Mouse (Mus musculus) ES-E14 (cell line): ENCODE results near the gene Nav2. TPM values are rescaled to one million over a fixed set of nuclear protein-coding genes. Genes with fewer than 3 reads are reported as not detected.

ENCODE experiments used
- DNase-seq: peaks from one replicate; pipeline ENCODE4 v3.0.0-alpha.2; 2013; ENCODE audit warnings: low read depth, low spot score
- H3K27ac ChIP-seq: 2 replicates; pipeline ENCODE4 v1.5.1; 2012; ENCODE audit warnings: low read depth, mild to moderate bottlenecking, low read length, moderate library complexity, mixed read lengths; ENCODE audit not compliant: poor library complexity, insufficient read depth, severe bottlenecking
- H3K36me3 ChIP-seq: 2 replicates; pipeline ENCODE4 v1.6.1; 2012; ENCODE audit warnings: mild to moderate bottlenecking, low read length, moderate library complexity, mixed read lengths; ENCODE audit not compliant: control insufficient read depth, poor library complexity, insufficient read depth, severe bottlenecking
- H3K4me1 ChIP-seq, 2 experiments: fragments of 150-350 bp in 1 of 2; sonication (generic) in 1 of 2; 2 replicates each; pipeline ENCODE4 v1.6.1; 2012; ENCODE audit warnings: low read length in 2 of 2, mild to moderate bottlenecking in 1 of 2, mixed read lengths in 1 of 2; ENCODE audit not compliant: control insufficient read depth in 2 of 2, insufficient read depth in 2 of 2, poor library complexity in 1 of 2
- H3K4me3 ChIP-seq, 2 experiments: fragments of 150-350 bp in 1 of 2; sonication (generic) in 1 of 2; 2 replicates each; pipeline ENCODE4 v1.5.1; 2012; ENCODE audit warnings: low read length in 2 of 2, low read depth in 1 of 2, mild to moderate bottlenecking in 1 of 2, mixed read lengths in 1 of 2; ENCODE audit not compliant: insufficient read depth in 1 of 2, poor library complexity in 1 of 2, severe bottlenecking in 1 of 2
- H3K9ac ChIP-seq: 2 replicates; pipeline ENCODE4 v1.6.1; 2012; ENCODE audit warnings: low read depth, mild to moderate bottlenecking, low read length, mixed read lengths; ENCODE audit not compliant: poor library complexity, insufficient read depth, severe bottlenecking
- H3K9me3 ChIP-seq: fragments of 150-350 bp; sonication (generic); 2 replicates; pipeline ENCODE4 v1.6.1; 2012; ENCODE audit warnings: low read depth, mild to moderate bottlenecking, low read length; ENCODE audit not compliant: control insufficient read depth, insufficient read depth
- CHD2 ChIP-seq: IDR thresholded peaks from 2 replicates; pipeline ENCODE4 v1.6.1; 2014; ENCODE audit warnings: mild to moderate bottlenecking, low read depth, low read length, inconsistent platforms
- HCFC1 ChIP-seq: IDR thresholded peaks from 2 replicates; pipeline ENCODE4 v1.6.1; 2012; ENCODE audit warnings: low read length, inconsistent platforms, borderline replicate concordance; ENCODE audit not compliant: insufficient read depth
- MAFK ChIP-seq: IDR thresholded peaks from 2 replicates; pipeline ENCODE4 v1.6.1; 2014; ENCODE audit warnings: mild to moderate bottlenecking, low read depth, low read length, inconsistent platforms; ENCODE audit not compliant: insufficient read depth
- ZC3H11A ChIP-seq: IDR thresholded peaks from 2 replicates; pipeline ENCODE4 v1.6.1; 2012; ENCODE audit warnings: low read depth, mild to moderate bottlenecking, inconsistent platforms, low read length, borderline replicate concordance
- ZNF384 ChIP-seq: IDR thresholded peaks from 2 replicates; pipeline ENCODE4 v1.6.1; 2012; ENCODE audit warnings: low read depth, low read length, inconsistent platforms
- in situ Hi-C, 2 experiments: fragments of 600-800 bp; cut with MboI; formaldehyde crosslinking; loops; one replicate each; pipeline ENCODE4 v1.15.1; 2025; ENCODE audit warnings: low sequenced_read_pairs in 2 of 2, inconsistent platforms in 1 of 2; ENCODE audit not compliant: unreplicated experiment in 2 of 2
- total RNA-seq: library from RNA; depleted of rRNA; stranded (reverse); fragments of 300-350 nt; gene quantifications from 2 replicates; pipeline ENCODE4 v1.2.3, GENCODE M21; 2012

Nav2 gene
- total RNA-seq, 1 experiment: 18.2 TPM

DNA sequence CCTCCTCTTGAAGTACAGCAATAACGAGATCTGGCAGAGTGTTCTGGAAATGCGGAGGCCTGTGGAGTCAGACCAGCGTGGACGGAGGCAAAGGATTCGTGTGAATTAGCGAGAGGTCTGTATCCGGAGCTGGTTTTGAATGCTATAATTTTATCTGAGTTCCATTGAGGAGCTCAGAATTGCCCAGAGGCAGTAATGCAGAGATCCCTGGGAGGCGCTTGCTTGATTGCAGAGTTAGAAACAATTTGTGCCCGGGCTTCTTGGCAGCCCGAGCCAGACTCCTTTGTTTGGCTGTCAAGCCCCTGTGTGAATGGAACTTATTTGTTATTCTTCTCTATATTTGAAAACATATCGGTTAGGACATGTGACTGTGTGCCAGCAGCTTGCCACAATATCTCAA, 255.3 kb downstream of the Nav2 start:
- H3K27ac ChIP-seq: no peak overlapping the region

DNA sequence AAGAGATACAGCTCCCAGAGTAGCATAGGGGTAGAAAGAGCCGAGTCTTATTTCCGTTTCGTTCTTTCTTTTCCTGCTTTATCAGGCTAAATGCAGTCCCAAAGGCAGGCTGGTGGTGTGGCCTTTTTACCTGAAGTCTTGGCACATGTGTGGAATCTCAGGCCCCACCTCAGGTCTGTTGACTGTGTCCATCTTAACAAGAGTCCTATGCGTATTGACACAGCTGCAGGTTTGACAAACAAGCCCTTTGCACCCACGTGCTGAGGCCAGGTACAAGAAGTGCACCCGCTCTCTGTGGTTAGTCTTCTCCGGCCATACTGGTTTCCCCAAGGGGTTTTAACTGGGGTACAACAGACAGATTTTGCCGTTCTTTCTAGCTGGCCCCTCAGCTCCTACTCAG, 256.4 kb downstream of the Nav2 start:
- in situ Hi-C loops: no loop called here
- no peak overlapping the region for H3K9ac ChIP-seq
- H3K4me3 ChIP-seq: no peak overlapping the region
- H3K4me1 ChIP-seq: no peaks in the 10 kb centered on the region
- DNase-seq: no peak
- H3K36me3 ChIP-seq: no peaks in the 10 kb centered on the region
- TF ChIP-seq MAFK: no peak
- no peak for TF ChIP-seq CHD2
- no peak for TF ChIP-seq ZC3H11A
- no peak for TF ChIP-seq HCFC1
- no peak for TF ChIP-seq ZNF384
- H3K9me3 ChIP-seq: no peaks in the 10 kb centered on the region
- H3K27ac ChIP-seq: no peak overlapping the region

More for the DNA sequence above, 255.3 kb downstream of the Nav2 start:
- no peak for DNase-seq
- in situ Hi-C loops: no loop called here
- Histone ChIP-seq H3K4me3 (no peak overlapping the region), H3K36me3 (no peaks in the 10 kb centered on the region), H3K9ac (no peak overlapping the region), H3K9me3 (no peaks in the 10 kb centered on the region), H3K4me1 (no peaks in the 10 kb centered on the region)
- TF ChIP-seq ZNF384 (no peak), MAFK (no peak), CHD2 (no peak), ZC3H11A (no peak), HCFC1 (no peak)

- DNase-seq: no peak
- H3K4me3 ChIP-seq: no peak overlapping the region
- H3K36me3 ChIP-seq: no peaks in the 10 kb centered on the region
- no peaks in the 10 kb centered on the region for H3K4me1 ChIP-seq
- no peak overlapping the region for H3K27ac ChIP-seq
- H3K9me3 ChIP-seq: no peaks in the 10 kb centered on the region
- TF ChIP-seq ZNF384 (no peak), CHD2 (no peak), MAFK (no peak), HCFC1 (no peak), ZC3H11A (no peak)
- in situ Hi-C loops: no loop called here
- H3K9ac ChIP-seq: no peak overlapping the region
Measured at GRCm38 (mm10) chr7:49172926-49173325, 264.4 kb downstream of the Nav2 start.

DNA sequence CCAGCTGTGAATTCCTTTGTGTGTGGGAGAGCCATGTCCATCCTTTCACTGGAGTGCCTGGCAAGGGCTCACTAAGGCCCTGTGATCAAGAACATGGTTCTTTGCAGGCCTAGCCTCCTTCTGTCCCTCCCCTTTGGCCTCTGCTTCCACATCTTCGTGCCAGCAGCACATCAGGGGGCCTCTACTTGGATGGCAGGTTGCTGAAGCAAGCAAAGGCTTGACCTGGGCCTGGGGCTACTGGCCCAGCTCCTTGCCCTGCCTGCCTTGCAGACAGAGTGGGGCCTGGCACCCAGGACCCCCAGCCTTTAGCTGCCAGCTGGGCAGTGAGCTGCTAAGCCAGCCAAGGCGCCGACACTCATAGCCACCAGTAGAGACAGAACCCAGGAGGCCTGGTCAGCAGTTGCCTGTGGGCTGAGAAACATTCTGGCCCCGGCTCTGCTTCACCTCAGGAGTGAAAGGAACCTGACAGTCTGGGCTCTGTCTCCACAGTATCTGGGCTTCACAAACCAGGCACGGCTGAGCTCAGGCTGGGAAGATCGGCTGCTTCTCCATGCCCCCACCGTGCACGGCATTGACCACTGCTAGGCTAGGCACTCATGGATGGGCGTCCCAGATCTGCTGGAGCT, 267.4 kb downstream of the Nav2 start:
- no peak overlapping the region for H3K4me3 ChIP-seq
- H3K9me3 ChIP-seq: no peaks in the 10 kb centered on the region
- in situ Hi-C loops: no loop called here
- H3K36me3 ChIP-seq: no peaks in the 10 kb centered on the region
- no peak overlapping the region for H3K9ac ChIP-seq
- TF ChIP-seq ZC3H11A (no peak), HCFC1 (no peak), CHD2 (no peak), ZNF384 (no peak), MAFK (no peak)
- no peaks in the 10 kb centered on the region for H3K4me1 ChIP-seq
- DNase-seq: no peak
- H3K27ac ChIP-seq: no peak overlapping the region

DNA sequence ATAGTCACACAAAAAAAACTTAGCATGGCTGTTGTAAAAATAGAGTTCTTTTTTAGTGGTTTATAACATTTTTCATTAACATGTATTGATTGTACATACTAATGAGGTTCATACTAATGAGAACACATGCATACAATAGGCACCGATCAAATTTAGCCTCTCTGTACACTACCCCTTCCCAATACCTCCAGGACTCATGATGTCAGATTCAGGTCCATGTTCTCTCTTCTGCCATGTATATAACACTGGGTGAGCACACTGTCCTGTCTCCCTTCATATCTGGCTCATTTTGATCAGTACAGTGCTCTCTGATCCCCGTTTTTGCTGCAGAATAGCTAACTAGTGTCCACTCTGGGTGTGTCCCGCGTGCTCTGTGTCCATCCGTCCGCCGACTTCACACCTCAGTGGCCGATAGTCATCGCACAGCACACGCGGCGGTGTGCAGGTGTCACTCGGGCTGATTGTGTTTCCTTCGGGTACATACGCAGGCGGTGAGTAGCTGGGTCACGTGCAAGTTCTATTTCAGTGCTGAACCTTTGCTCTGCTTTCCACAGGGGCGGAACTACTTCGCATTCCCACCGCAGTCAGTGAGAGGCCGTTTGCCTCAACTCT, 268.2 kb downstream of the Nav2 start:
- H3K4me3 ChIP-seq: no peak overlapping the region
- TF ChIP-seq ZC3H11A: no peak
- no peak for TF ChIP-seq MAFK
- no peak for TF ChIP-seq HCFC1
- no peak overlapping the region for H3K9ac ChIP-seq
- no peak overlapping the region for H3K27ac ChIP-seq
- no peaks in the 10 kb centered on the region for H3K36me3 ChIP-seq
- no peak for DNase-seq
- no peaks in the 10 kb centered on the region for H3K4me1 ChIP-seq
- H3K9me3 ChIP-seq: no peaks in the 10 kb centered on the region
- in situ Hi-C loops: no loop called here
